Mouse (Mus musculus) small intestine, adult 2 months (tissue): ENCODE data around the gene Stxbp5l. TPM values are rescaled to one million over a fixed set of nuclear protein-coding genes. Genes with fewer than 3 reads are reported as not detected.

Source experiments
- H3K27ac ChIP-seq: fragments of 200-500 bp; 2 replicates; pipeline ENCODE4 v1.5.1; 2012; ENCODE audit warnings: low read depth, low read length, control low read depth, inconsistent platforms; ENCODE audit not compliant: insufficient read depth
- H3K27me3 ChIP-seq: fragments of 200-500 bp; 2 replicates; pipeline ENCODE4 v1.6.1; 2012; ENCODE audit warnings: mild to moderate bottlenecking, moderate library complexity, low read length, inconsistent platforms; ENCODE audit not compliant: control insufficient read depth, insufficient read depth
- H3K36me3 ChIP-seq: fragments of 200-500 bp; 2 replicates; pipeline ENCODE4 v1.6.1; 2012; ENCODE audit warnings: mild to moderate bottlenecking, low read length, control low read depth, inconsistent platforms; ENCODE audit not compliant: control insufficient read depth, insufficient read depth
- H3K4me1 ChIP-seq: fragments of 200-500 bp; 2 replicates; pipeline ENCODE4 v1.6.1; 2012; ENCODE audit warnings: low read length, inconsistent platforms, mixed read lengths; ENCODE audit not compliant: control insufficient read depth, insufficient read depth, insufficient read length
- H3K4me3 ChIP-seq: fragments of 200-500 bp; 2 replicates; pipeline ENCODE4 v1.5.1; 2012; ENCODE audit warnings: low read depth, mild to moderate bottlenecking, control low read depth, inconsistent platforms, low read length, moderate library complexity
- CTCF ChIP-seq: fragments of 200-500 bp; IDR thresholded peaks from 2 replicates; pipeline ENCODE4 v1.5.1; 2012; ENCODE audit warnings: low read depth, mild to moderate bottlenecking, control low read depth, inconsistent platforms, low read length, moderate library complexity, mixed read lengths; ENCODE audit not compliant: insufficient replicate concordance, insufficient read length; ENCODE audit errors: extremely low read depth
- POLR2A ChIP-seq: fragments of 200-500 bp; IDR thresholded peaks from 2 replicates; pipeline ENCODE4 v1.6.1; 2012; ENCODE audit warnings: low read depth, mild to moderate bottlenecking, control low read depth, inconsistent platforms, low read length, moderate library complexity
- WGBS: fragments of 180-500 bp; shearing (Covaris S2); methylation state at CpG from one replicate; pipeline ENCODE4 v1.1.7; 2018; 5-methylcytosine and 5-hydroxymethylcytosine counted together
- polyA plus RNA-seq: library from polyadenylated mRNA; depleted of rRNA; stranded (reverse); fragments of >200 nt; gene quantifications from 2 replicates; pipeline ENCODE4 v1.2.3, GENCODE M21; 2012

Stxbp5l gene
- polyA plus RNA-seq, 1 experiment = not detected

GRCm38 (mm10) chr16:37404922-37405321 lies 20.2 kb upstream of the Stxbp5l start:
- whole genome bisulfite sequencing = 50% methylated on average over 1 of the region's 1 CpGs
- no peak overlapping the region for H3K27ac ChIP-seq
- H3K4me3 ChIP-seq = no peak overlapping the region
- no peaks in the 10 kb centered on the region for H3K4me1 ChIP-seq
- H3K27me3 ChIP-seq = no peaks in the 10 kb centered on the region
- TF ChIP-seq CTCF = no peak
- no peak for TF ChIP-seq POLR2A
- no peaks in the 10 kb centered on the region for H3K36me3 ChIP-seq

GRCm38 (mm10) chr16:37389964-37390363 lies 5.2 kb upstream of the Stxbp5l start:
- no peak overlapping the region for H3K4me3 ChIP-seq
- TF ChIP-seq CTCF = no peak
- no peak for TF ChIP-seq POLR2A
- no peaks in the 10 kb centered on the region for H3K27me3 ChIP-seq
- H3K36me3 ChIP-seq = no peaks in the 10 kb centered on the region
- no peak overlapping the region for H3K27ac ChIP-seq
- peaks cover 3% of the 10 kb centered on the region; the same call in 1 of the 2 replicates for H3K4me1 ChIP-seq

DNA sequence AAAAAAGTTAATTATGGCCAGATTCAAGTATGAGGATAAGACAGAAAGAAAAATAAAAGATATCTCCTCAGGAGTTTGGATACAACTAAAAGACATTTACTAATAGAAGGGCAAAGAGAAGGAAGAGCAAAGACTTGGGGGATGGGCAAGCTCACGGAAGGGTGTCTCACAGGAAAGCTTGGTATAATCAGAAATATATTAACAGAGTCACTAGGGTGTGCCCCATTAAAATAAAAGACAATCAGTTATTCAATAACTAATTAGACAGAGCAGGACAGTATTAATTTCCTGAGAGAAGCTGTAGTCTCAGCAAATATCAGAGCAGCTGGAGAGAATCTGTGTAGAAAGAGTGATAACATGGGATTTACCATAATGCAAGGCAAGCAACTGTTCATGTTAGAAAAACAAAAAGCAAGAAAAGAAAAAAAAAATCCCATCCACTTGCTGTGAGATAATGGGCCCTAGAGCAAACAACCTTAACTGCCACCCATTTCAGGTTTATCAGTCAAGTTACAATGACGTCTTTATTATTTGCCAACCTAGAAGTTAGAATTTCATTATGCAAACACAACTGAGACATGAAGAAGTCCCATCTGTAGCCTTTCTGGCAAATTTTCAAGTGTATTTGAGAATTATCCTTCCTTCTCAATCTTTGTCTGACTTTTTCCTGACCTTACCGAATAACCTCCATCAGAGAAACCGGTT lies 4.6 kb upstream of the Stxbp5l start:
- 24% methylated on average over 4 of the region's 4 CpGs for WGBS
- Histone ChIP-seq H3K27me3 (0 out of 2 replicates have a peak, but pooled peaks cover 5% of the 10 kb centered on the region), H3K27ac (no peak overlapping the region), H3K36me3 (no peaks in the 10 kb centered on the region), H3K4me3 (no peak overlapping the region), H3K4me1 (peaks cover 9% of the 10 kb centered on the region)
- no peak for TF ChIP-seq POLR2A
- no peak for TF ChIP-seq CTCF

DNA sequence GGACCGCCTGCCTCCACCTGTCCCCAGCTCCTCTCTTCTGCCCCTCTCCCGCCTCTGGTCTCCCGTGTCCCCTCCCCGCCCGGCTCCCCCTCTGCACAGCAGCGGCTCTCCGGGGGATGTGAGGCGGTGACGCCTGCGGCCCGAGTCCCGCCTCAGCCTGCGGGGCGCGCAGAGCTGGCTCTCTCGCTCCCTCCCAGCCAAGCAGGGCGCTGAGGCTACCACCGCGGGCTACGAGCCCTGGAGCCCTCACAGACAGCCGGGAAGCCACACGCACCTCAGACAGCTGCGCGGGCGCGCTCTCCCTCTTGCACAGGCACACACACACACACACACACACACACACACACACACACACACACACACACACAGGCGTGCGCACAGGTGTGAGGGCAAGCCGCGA lies 393 bp downstream of the Stxbp5l start:
- no peaks in the 10 kb centered on the region for H3K36me3 ChIP-seq
- H3K4me3 ChIP-seq = peak overlapping the region; percentile 63
- WGBS = 2% methylated on average over 25 of the region's 30 CpGs
- 0 out of 2 replicates have a peak, but pooled peaks cover 8% of the 10 kb centered on the region for H3K27me3 ChIP-seq
- H3K27ac ChIP-seq = no peak overlapping the region
- no peak for TF ChIP-seq POLR2A
- TF ChIP-seq CTCF = no peak
- H3K4me1 ChIP-seq = peaks cover 11% of the 10 kb centered on the region

- TF ChIP-seq POLR2A = no peak
- no peak for TF ChIP-seq CTCF
- Histone ChIP-seq H3K36me3 (no peaks in the 10 kb centered on the region), H3K4me1 (peaks cover 11% of the 10 kb centered on the region), H3K4me3 (no peak overlapping the region), H3K27ac (no peak overlapping the region), H3K27me3 (0 out of 2 replicates have a peak, but pooled peaks cover 8% of the 10 kb centered on the region)
- WGBS = 68% methylated on average over 4 of the region's 4 CpGs
Observed at GRCm38 (mm10) chr16:37383426-37383825, 1.3 kb downstream of the Stxbp5l start.

- Histone ChIP-seq H3K27me3 (no peaks in the 10 kb centered on the region), H3K27ac (no peak overlapping the region), H3K4me1 (no peaks in the 10 kb centered on the region), H3K36me3 (no peaks in the 10 kb centered on the region), H3K4me3 (no peak overlapping the region)
- WGBS = 79% methylated on average over 1 of the region's 1 CpGs
- no peak for TF ChIP-seq POLR2A
- no peak for TF ChIP-seq CTCF
Observed at GRCm38 (mm10) chr16:37372716-37373115, 12.0 kb downstream of the Stxbp5l start.

DNA sequence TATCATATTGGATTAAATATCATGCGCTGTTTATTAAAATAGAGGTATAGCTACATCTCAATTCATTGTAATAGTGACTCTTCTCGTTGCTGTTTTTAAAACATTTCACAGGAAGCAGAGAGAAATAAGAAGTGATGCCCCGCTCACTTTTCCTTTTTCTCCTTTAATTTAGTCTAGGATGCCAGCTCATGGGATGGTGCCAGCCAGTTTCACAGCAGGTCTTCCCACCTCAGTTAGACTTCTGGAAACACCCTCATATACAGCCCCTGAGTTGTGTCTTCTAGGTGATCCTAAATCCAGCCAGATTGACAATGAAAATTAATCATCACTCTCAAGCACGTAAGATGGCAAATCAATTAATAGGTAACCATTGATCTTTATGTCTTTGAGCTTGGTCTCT lies 17.3 kb downstream of the Stxbp5l start:
- WGBS = 88% methylated on average over 4 of the region's 4 CpGs
- no peaks in the 10 kb centered on the region for H3K4me1 ChIP-seq
- no peak overlapping the region for H3K4me3 ChIP-seq
- H3K27me3 ChIP-seq = no peaks in the 10 kb centered on the region
- no peak overlapping the region for H3K27ac ChIP-seq
- H3K36me3 ChIP-seq = no peaks in the 10 kb centered on the region
- TF ChIP-seq POLR2A (no peak), CTCF (no peak)
